Mouse (Mus musculus) hindbrain, embryonic 11.5 days (tissue): ENCODE results near the gene Cyb561. TPM values are rescaled to one million over a fixed set of nuclear protein-coding genes. Genes with fewer than 3 reads are reported as not detected.
A peak's percentile ranks its signal among the peaks of the same experiment; 100 is the strongest.

Experiments used
- ATAC-seq: fragments of 200-750 bp; cut with Nextera tagmentation; 2 replicates; pipeline ENCODE4 v1.8.0; 2017; ENCODE audit warnings: mild to moderate bottlenecking, moderate TSS enrichment, moderate library complexity; ENCODE audit not compliant: low FRiP score
- DNase-seq: peaks from one replicate; pipeline ENCODE4 v3.0.0-alpha.2; 2015; ENCODE audit warnings: low spot score
- H3K27ac ChIP-seq: fragments of 300-500 bp; sonication (generic); 2 replicates; pipeline ENCODE4 v1.5.1; 2014; ENCODE audit warnings: mild to moderate bottlenecking, low read depth, low read length
- H3K27me3 ChIP-seq: fragments of 300-500 bp; sonication (generic); 2 replicates; pipeline ENCODE4 v1.6.1; 2014; ENCODE audit warnings: mild to moderate bottlenecking, low read length, moderate library complexity, mixed read lengths; ENCODE audit not compliant: control insufficient read depth, insufficient read depth
- H3K36me3 ChIP-seq: fragments of 300-500 bp; sonication (generic); 2 replicates; pipeline ENCODE4 v1.6.1; 2014; ENCODE audit warnings: mild to moderate bottlenecking, low read length, moderate library complexity, mixed read lengths; ENCODE audit not compliant: control insufficient read depth, insufficient read depth
- H3K4me1 ChIP-seq: fragments of 300-500 bp; sonication (generic); replicated peaks from 2 replicates; pipeline ENCODE4 v1.6.1; 2014; ENCODE audit warnings: low read length, mixed read lengths; ENCODE audit not compliant: control insufficient read depth, insufficient read depth
- H3K4me2 ChIP-seq: fragments of 300-500 bp; sonication (generic); replicated peaks from 2 replicates; pipeline ENCODE4 v1.6.1; 2014; ENCODE audit warnings: mild to moderate bottlenecking, low read depth, low read length
- H3K4me3 ChIP-seq: fragments of 300-500 bp; sonication (generic); 2 replicates; pipeline ENCODE4 v1.5.1; 2014; ENCODE audit warnings: low read depth, low read length
- H3K9ac ChIP-seq: fragments of 300-500 bp; sonication (generic); 2 replicates; pipeline ENCODE4 v1.6.1; 2014; ENCODE audit warnings: low read depth, low read length
- H3K9me3 ChIP-seq: fragments of 300-500 bp; sonication (generic); 2 replicates; pipeline ENCODE4 v1.6.1; 2016; ENCODE audit warnings: low read length; ENCODE audit not compliant: control insufficient read depth
- WGBS: fragments of 180-500 bp; shearing (Covaris S2); extraction: QIAGEN DNeasy Blood & Tissue Kit; methylation state at CpG from one replicate; pipeline ENCODE4 v1.1.7; 2014; 5-methylcytosine and 5-hydroxymethylcytosine counted together
- polyA plus RNA-seq: library from polyadenylated mRNA; unstranded; fragments of >200 nt; fragmentation: Nextera tagmentation; extraction: Ambion mirVana; gene quantifications from 2 replicates; pipeline ENCODE4 v1.2.1, GENCODE M21; 2014

Gene Cyb561
- polyA plus RNA-seq, 1 experiment from 2014 or later, result 17.6 TPM

DNA sequence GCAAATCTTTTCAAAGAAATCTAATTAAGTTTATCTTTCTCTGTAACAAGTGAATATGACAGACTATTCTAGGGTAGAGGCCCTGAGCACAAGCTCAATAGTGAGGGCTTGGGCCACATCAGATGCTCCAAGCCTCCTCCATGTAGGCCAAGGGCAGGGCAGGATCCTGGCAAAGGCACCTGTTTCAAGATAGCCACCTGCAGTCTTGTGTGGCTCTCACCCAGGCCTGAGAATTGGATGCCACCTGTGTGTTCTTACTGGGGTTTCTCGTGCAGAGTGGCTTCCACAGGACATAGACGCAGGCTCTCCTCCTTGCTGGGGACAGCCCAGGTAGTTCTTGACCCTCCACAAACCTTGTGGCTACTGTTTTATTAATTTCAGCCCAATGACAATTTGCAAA is 25.1 kb upstream of the Cyb561 start:
- ATAC-seq (no peak), DNase-seq (no peak)
- WGBS, result 79% methylated on average over 2 of the region's 2 CpGs
- Histone ChIP-seq H3K36me3 (no peaks in the 10 kb centered on the region), H3K27me3 (no peaks in the 10 kb centered on the region), H3K4me2 (no peak overlapping the region), H3K27ac (no peak overlapping the region), H3K4me1 (no peaks in the 10 kb centered on the region), H3K4me3 (no peak overlapping the region), H3K9ac (no peak overlapping the region), H3K9me3 (no peaks in the 10 kb centered on the region)

DNA sequence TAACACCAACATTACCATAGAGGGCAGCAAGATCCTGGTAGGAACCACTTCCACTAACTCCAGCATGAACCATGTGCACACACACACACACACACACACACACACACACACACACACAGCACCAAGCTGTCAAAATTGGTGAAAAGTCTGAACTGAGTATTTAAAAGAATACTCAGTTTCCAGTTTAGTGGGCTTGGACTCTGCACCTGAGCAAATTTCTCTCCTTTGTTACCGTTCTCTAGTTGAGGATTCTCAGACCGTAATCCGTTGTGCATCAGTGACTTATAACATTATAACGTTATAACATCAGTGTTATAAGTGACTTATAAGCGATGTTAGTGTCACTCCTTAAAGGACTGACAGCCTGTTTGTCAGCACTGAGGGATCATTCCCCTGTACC is 22.5 kb upstream of the Cyb561 start:
- H3K36me3 ChIP-seq, result no peaks in the 10 kb centered on the region
- H3K4me1 ChIP-seq, result no peaks in the 10 kb centered on the region
- no peaks in the 10 kb centered on the region for H3K27me3 ChIP-seq
- no peak overlapping the region for H3K9ac ChIP-seq
- ATAC-seq (no peak), DNase-seq (no peak)
- H3K4me3 ChIP-seq, result no peak overlapping the region
- H3K27ac ChIP-seq, result no peak overlapping the region
- WGBS, result 93% methylated on average over 5 of the region's 5 CpGs
- H3K4me2 ChIP-seq, result no peak overlapping the region
- no peaks in the 10 kb centered on the region for H3K9me3 ChIP-seq

DNA sequence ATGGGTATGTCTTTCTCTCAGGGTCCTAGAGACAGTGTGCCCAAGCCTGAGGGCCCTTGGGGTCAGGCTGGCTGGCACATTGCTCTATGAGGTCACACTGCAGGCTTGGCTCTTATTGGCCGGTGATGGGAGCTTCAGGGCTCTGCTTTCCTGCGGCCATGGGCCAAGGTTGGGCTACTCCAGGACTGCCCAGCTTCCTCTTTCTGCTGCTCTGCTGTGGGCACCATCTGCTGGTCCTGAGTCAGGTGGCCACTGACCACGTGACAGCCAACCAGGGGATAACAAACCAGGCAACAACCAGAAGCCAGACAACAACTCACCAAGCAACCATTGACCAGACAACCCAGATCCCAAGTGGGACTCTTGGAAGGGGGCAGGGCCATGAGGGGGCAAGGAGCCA is 21.9 kb upstream of the Cyb561 start:
- DNase-seq (no peak), ATAC-seq (no peak)
- 83% methylated on average over 3 of the region's 3 CpGs for WGBS
- Histone ChIP-seq H3K27me3 (no peaks in the 10 kb centered on the region), H3K9me3 (no peaks in the 10 kb centered on the region), H3K4me1 (no peaks in the 10 kb centered on the region), H3K4me2 (no peak overlapping the region), H3K27ac (no peak overlapping the region), H3K4me3 (no peak overlapping the region), H3K36me3 (no peaks in the 10 kb centered on the region), H3K9ac (no peak overlapping the region)

DNA sequence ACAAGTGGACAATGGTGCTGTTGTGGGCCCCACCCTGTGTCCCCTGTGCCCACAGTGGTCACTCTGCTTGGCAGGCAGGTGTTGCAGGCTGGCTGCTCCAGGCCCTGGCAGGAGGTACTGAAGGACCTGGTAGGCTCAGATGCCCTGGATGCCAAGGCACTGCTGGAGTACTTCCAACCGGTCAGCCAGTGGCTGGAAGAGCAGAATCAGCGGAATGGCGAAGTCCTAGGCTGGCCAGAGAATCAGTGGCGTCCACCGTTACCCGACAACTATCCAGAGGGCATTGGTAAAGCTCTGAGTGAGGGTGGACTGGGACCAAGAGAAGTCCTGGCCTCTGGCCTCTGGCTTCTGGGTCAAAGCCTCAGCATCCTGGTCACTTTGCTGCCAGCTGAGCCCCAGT is 21.5 kb upstream of the Cyb561 start:
- WGBS, result 94% methylated on average over 6 of the region's 6 CpGs
- Histone ChIP-seq H3K4me1 (no peaks in the 10 kb centered on the region), H3K9ac (no peak overlapping the region), H3K4me2 (no peak overlapping the region), H3K4me3 (no peak overlapping the region), H3K27me3 (peaks cover 1% of the 10 kb centered on the region; the same call in 1 of the 2 replicates), H3K27ac (no peak overlapping the region), H3K36me3 (no peaks in the 10 kb centered on the region), H3K9me3 (no peaks in the 10 kb centered on the region)
- ATAC-seq (no peak), DNase-seq (no peak)

DNA sequence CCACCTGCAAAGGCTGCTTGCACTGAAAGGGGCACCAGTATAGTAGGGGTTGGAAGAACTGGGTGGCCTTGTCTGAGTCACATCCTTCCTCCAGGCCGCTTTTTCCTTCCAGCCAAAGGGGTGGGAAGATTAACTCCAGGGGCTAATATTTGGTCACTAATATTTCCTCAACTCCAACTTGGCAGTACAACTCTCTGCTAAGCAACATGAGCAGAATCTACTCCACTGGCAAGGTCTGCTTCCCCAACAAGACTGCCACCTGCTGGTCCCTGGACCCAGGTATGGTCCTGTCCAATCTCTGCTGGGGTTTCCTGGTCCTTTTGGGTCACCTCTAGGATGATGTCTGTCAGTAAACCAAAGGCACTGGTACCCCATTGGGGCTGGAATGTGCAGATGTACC is 16.4 kb upstream of the Cyb561 start:
- no peaks in the 10 kb centered on the region for H3K36me3 ChIP-seq
- no peak overlapping the region for H3K9ac ChIP-seq
- DNase-seq (no peak), ATAC-seq (no peak)
- no peaks in the 10 kb centered on the region for H3K9me3 ChIP-seq
- peaks cover 6% of the 10 kb centered on the region for H3K4me1 ChIP-seq
- no peak overlapping the region for H3K4me3 ChIP-seq
- H3K27ac ChIP-seq, result no peak overlapping the region
- H3K4me2 ChIP-seq, result no peak overlapping the region
- peaks cover 25% of the 10 kb centered on the region for H3K27me3 ChIP-seq
- 79% methylated on average over 1 of the region's 1 CpGs for WGBS

DNA sequence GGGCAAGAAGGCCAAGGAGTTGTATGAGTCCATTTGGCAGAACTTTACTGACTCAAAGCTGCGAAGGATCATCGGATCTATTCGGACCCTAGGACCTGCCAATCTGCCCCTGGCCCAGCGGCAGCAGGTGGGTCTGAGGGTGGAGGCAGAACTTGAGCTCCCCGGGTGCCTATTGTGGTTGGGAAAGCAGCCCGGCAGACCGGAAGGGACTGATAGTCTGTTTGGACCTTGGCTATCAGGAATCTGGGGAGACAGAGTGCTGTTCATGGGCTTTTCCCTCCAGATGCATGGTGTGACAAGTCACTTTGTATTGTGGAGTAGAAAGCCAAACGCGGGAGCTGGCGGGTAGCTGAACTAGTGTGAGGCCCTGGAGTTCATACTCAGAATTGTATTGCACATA is 15.8 kb upstream of the Cyb561 start:
- WGBS, result 48% methylated on average over 10 of the region's 10 CpGs
- Histone ChIP-seq H3K9ac (no peak overlapping the region), H3K9me3 (no peaks in the 10 kb centered on the region), H3K4me1 (peaks cover 6% of the 10 kb centered on the region), H3K4me2 (no peak overlapping the region), H3K27me3 (peaks cover 25% of the 10 kb centered on the region), H3K4me3 (no peak overlapping the region), H3K27ac (no peak overlapping the region), H3K36me3 (no peaks in the 10 kb centered on the region)
- DNase-seq (no peak), ATAC-seq (no peak)

DNA sequence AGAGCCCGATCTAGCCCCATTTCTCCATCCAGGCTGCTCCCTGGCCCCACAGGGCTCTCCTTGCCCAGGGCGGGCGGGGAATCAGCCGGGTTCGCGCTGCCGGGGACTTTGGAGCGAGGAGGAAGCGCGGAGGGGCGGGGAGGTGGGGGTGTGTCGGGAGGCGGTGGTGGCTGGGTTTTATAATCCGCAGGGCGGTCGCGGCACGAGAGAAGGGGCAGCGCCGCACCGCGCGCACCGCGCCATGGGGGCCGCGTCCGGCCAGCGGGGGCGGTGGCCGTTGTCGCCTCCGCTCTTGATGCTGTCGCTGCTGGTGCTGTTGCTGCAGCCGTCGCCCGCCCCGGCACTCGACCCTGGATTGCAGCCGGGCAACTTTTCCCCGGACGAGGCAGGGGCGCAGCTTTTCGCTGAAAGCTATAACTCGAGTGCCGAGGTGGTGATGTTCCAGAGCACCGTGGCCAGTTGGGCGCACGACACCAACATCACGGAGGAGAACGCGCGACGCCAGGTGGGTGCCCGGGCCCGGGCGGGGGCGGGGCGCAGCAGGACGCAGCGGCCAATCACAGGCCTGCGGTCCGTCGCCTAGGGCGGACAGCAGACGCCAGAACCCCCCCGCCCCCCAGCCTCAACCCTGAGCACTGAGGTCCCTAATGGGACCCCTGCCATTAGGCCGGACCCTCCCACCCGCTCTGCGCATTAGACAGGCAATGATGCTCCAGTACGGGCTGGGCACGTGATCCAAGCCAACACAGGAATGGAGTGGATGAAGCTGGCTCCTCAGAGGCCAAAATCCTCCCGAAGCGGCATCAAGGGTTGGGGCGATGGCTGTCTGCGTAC is 14.8 kb upstream of the Cyb561 start, which contains the start of gene Ace:
Ace (plus strand) TSS at position 205 of the 834 bp plus-strand sequence.
- WGBS, result under 1% methylated on average over 60 of the region's 76 CpGs
- H3K27ac ChIP-seq, result no peak within 1 kb of the TSS
- H3K9ac ChIP-seq, result peak within 1 kb of the TSS; percentile 55
- H3K9me3 ChIP-seq, result no peaks in the 10 kb centered on the region
- H3K4me3 ChIP-seq, result peak within 1 kb of the TSS; percentile 54
- H3K4me2 ChIP-seq, result peak within 1 kb of the TSS; percentile 99
- peaks cover 25% of the 10 kb centered on the region for H3K27me3 ChIP-seq
- H3K36me3 ChIP-seq, result no peaks in the 10 kb centered on the region
- DNase-seq (peak; percentile 59), ATAC-seq (peak; percentile 81)
- H3K4me1 ChIP-seq, result peaks cover 6% of the 10 kb centered on the region

DNA sequence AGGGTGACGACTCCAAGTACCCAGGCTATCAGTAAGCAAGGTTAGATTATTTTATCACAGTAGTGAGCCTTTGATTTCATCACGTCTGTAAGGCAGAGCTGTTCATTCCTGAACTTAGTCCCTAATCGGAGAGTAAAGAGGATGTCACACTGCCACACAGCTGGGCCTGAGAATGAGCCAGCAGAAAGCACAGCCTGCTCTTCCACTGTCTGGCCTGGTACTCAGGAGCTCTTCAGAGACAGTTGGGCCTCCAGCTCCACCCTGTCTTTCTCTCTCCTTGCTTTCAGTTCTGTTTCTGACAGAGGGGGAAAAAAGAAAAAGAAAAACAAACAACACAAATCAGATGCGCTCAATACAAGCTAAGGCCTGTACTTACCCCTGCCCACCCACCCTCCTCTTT is 13.2 kb upstream of the Cyb561 start:
- peaks cover 25% of the 10 kb centered on the region for H3K27me3 ChIP-seq
- ATAC-seq, result no peak
- H3K4me2 ChIP-seq, result no peak overlapping the region
- no peak overlapping the region for H3K9ac ChIP-seq
- H3K9me3 ChIP-seq, result no peaks in the 10 kb centered on the region
- H3K36me3 ChIP-seq, result no peaks in the 10 kb centered on the region
- 74% methylated on average over 4 of the region's 4 CpGs for WGBS
- DNase-seq, result no peak
- H3K4me1 ChIP-seq, result peaks cover 6% of the 10 kb centered on the region
- H3K27ac ChIP-seq, result no peak overlapping the region
- no peak overlapping the region for H3K4me3 ChIP-seq

DNA sequence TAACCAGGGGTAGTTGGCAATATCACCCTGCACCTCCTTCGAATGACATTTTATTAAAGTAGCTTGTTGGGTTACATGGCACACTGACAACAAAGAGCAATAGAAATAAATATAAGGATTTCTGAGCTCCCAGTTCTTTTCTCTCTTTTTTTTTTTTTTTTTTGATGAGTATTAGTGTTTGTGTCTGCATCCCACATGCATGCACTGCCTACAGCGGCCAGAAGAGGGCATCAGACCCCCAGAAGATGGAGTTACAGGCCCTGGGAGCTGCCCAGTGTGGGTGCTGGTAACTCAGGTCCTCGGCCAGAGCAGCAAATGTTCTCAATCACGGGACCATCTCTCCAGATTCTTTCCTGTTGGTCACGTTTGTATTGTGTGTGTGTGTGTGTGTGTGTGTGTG is 11.6 kb upstream of the Cyb561 start:
- peak; percentile 25 for DNase-seq
- H3K27ac ChIP-seq, result no peak overlapping the region
- H3K27me3 ChIP-seq, result peaks cover 25% of the 10 kb centered on the region
- WGBS, result 65% methylated on average over 5 of the region's 5 CpGs
- H3K4me1 ChIP-seq, result peaks cover 6% of the 10 kb centered on the region
- no peaks in the 10 kb centered on the region for H3K9me3 ChIP-seq
- no peak overlapping the region for H3K4me2 ChIP-seq
- H3K4me3 ChIP-seq, result no peak overlapping the region
- H3K36me3 ChIP-seq, result no peaks in the 10 kb centered on the region
- no peak overlapping the region for H3K9ac ChIP-seq
- no peak for ATAC-seq
